Mouse (Mus musculus): ENCODE results near the gene Shisa5.

- TF ChIP-seq POLR2A (IDR thresholded peaks at IDR 0.05; ENCODE audit: borderline replicate concordance, extremely low read depth, insufficient read depth, insufficient read length, poor library complexity, severe bottlenecking): no peak
- TF ChIP-seq CTCF (IDR thresholded peaks at IDR 0.05; ENCODE audit: borderline replicate concordance, extremely low read depth, insufficient read depth, insufficient read length): no peak
Measured at GRCm38 (mm10) chr9:109080516-109080915, 42.2 kb downstream of the Shisa5 start.

Measured in brain, embryonic 14.5 days (tissue).